Mouse (Mus musculus) thymus, postnatal 36 days (tissue): ENCODE measurements around the gene Runx3.
A peak's percentile ranks its signal among the peaks of the same experiment; 100 is the strongest.

ENCODE experiments used
- DNase-seq, 2 experiments: peaks; one replicate each; pipeline ENCODE4 v3.0.0; 2022; ENCODE audit warnings: mixed read lengths in 2 of 2

Gene Runx3

GRCm38 (mm10) chr4:135151988-135152594 lies 31.6 kb downstream of the Runx3 start:
- DNase-seq = peak; percentile 65 to 76

DNA sequence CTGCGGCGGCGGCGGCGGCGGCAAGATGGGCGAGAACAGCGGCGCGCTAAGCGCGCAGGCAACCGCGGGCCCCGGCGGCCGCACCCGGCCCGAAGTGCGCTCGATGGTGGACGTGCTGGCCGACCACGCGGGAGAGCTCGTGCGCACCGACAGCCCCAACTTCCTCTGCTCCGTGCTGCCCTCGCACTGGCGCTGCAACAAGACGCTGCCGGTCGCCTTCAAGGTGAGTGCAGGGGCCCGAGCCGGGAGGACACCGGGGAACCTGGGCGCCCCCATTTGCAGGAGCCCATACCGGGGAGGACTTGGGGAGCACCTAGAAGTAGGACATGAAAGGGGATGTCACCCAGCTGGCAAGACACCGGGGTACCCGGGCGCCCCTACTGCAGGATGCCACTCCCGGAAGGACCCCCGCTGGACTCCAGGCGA lies 32.4 kb downstream of the Runx3 start:
- peak; percentile 67 to 72 for DNase-seq

DNA sequence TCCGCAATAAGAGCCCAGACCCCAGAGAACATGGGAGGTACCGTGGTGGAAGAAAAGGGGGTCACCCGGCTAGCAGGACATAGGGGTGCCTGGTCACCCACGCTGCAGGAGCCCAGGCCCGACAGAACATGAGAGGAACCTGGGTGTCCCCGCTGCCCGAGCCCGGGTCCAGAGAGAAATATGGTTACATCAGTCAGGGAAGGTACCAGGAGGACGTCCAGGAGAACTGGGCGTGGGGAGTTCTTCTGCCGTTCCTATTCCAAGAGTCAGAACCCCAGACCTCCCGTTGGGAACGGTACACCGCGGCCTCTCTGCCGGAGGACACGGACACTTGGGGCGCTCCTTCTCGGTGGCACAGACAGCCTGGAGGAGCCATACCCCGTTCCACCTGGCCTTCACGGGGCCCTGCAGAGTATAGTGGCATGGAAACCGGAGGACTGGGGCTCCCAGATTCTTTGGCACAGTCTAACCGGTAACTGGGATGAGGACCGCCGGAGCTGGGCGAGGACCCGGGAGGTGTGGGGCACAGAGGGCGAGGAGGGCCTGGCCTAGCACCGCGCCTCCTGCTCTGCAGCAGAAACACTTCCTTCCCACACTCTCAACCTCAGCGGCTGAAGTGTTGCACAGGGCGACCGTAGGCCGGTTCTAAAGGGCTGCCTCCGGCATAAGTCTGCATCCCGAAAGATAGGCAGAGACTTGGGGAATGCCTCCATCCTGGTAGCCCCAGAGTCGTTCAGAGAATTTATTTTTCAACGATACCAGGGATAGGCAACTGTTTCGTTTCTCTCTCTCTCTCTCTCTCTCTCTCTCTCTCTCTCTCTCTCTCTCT lies 33.0 kb downstream of the Runx3 start:
- peak; percentile 67 to 68 for DNase-seq

- DNase-seq = peak; percentile 35 to 44
These were observed 33.9 kb downstream of the Runx3 start for GRCm38 (mm10) chr4:135154089-135154949.

- DNase-seq = no peak
These were observed 34.8 kb downstream of the Runx3 start for GRCm38 (mm10) chr4:135155106-135155800.

- no peak for DNase-seq
These were observed 35.5 kb downstream of the Runx3 start for GRCm38 (mm10) chr4:135155805-135156469.

GRCm38 (mm10) chr4:135156531-135156930 lies 36.1 kb downstream of the Runx3 start:
- DNase-seq = no peak

DNA sequence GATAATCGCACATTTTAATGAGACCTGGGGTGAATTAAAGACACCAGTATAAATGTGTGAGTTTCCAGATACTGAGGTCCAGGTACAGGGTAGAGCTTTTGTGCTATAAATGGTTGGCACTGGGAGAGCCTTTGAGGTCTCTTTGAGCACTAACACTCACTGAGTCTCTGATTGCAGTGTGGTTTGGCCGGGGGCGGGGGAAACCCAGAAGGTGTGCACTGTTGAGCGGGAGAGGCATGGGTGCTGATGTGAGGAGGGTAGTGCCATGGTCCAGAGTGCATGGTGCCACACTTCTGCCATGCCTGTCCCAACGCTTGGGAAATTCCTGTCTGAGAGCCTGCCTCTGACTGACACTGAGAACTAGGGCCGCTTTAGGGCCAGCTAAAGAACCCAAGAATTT lies 36.9 kb downstream of the Runx3 start:
- DNase-seq = peak; percentile 51 to 55

GRCm38 (mm10) chr4:135158724-135159409 lies 38.4 kb downstream of the Runx3 start:
- peak; percentile 23 to 54 for DNase-seq

- DNase-seq = no peak
These were observed 39.2 kb downstream of the Runx3 start for GRCm38 (mm10) chr4:135159663-135160062.

- DNase-seq = no peak
These were observed 39.7 kb downstream of the Runx3 start for GRCm38 (mm10) chr4:135160168-135160567.

DNA sequence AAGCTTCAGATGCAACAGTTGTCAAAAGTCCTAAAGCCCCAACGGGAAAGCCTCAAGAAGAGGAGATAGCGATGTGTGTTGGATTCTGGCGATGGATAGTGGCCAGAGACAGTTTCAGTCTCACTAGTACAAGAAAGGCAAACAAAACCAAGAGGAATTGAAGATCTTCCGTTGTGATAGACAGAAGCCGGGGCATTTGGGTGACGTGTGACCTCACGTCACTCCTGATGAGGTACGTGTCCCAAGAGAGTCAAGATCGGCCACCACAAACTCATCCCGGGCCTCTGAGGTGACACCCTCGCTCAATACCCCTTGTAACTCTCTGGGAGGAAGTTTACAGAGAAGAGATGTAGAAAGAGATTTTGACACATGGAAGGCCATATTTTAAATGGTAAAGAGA lies 41.0 kb downstream of the Runx3 start:
- DNase-seq = no peak

- DNase-seq = peak; percentile 44 to 71
These were observed 45.3 kb downstream of the Runx3 start for GRCm38 (mm10) chr4:135165761-135166160.

- no peak for DNase-seq
These were observed 46.2 kb downstream of the Runx3 start for GRCm38 (mm10) chr4:135166413-135167225.

DNA sequence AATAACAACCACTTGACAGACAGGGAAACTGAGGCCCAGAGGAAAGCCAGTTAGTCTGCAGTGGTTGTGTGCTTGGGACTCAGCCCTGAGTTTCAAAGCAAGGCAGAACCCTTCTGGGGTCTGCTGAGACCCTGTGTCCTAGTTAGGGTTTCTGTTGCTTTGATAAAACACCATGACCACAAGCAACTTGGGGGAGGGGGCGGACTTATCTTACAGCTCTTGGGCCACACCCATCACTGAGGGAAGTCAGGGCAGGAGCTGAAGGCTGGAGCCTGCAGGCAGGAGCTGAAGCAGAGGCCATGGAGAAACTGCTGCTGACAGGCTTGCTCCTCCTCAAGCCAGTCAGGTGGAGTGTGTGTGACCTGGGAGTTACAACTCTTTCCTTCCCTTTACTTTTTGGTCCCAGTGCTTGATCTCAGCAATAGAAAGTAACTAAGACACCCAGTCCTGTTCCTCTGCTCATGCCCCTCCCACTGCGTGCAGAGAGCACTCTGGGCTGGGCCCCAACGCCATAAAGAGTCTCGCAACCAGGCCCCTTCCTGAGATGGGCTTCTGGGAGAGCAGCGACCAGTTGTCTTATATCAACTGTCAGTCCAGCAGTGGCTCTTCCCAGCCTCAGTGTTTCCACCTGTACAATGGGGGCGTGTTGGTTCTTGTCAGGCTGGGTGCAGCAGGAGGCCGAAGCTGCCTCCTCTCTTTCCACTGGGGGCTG lies 47.5 kb downstream of the Runx3 start:
- no peak for DNase-seq

DNA sequence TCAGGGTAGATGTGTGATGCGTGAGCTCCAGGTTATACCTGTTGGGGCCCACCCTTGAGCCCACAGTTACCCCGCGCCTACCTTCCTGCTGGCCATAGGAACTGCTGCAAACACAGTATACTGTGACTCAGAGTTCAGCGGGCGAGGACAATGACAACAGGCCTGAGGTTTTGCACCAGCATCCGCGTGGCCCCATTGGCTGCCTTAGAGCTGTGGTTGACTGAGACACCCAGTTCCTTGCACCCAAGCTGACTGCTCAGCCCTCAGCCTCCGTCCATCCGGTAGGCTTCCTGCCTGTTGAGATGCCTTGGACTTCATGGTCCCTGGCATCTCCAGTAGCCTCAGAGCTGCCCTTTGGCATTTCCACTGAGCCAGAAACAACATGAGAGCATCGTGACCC lies 48.6 kb downstream of the Runx3 start:
- DNase-seq = no peak

DNA sequence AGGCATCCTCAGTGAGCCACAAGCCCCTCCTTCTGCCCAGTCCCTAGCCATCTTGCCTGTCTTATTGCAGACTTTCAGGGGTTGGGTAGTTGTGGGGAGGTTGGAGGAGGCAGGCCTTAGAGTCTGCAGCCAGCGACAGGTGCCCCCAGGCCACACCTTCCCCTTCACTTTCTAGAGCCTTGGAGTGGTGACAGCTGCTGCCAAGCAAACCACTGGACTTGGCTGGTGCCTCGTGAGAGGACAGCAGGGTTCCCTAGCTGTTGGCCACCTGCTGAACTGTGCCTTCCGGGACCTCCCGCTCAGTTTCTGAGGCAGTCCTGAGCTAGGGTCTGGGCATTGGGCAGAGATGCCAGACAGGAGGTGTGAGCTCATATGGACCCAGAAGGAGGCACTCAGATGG lies 49.0 kb downstream of the Runx3 start:
- DNase-seq = no peak

- DNase-seq = no peak
These were observed 50.9 kb downstream of the Runx3 start for GRCm38 (mm10) chr4:135171304-135171875.

DNA sequence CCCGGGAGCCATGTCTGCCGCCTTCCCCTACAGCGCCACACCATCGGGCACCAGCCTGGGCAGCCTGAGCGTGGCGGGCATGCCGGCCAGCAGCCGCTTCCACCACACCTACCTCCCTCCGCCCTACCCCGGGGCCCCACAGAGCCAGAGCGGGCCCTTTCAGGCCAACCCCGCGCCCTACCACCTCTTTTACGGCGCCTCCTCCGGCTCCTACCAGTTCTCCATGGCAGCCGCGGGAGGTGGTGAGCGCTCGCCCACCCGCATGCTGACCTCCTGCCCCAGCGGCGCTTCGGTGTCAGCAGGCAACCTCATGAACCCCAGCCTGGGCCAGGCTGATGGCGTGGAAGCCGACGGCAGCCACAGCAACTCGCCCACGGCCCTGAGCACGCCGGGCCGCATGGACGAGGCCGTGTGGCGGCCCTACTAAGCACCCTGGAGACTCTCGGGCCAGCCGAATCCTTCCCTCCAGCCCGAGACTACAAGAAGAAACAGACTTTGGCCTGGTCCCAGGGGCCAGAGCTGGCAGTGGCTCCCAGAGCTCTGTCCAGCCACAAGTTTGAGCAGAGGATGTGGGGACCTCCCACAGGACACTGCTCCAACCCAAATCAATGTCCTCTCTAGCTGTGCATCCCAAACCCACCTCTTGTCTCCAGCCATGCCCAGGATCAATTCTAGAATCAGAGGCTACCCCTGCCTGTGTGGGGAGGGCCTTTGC lies 55.1 kb downstream of the Runx3 start:
- DNase-seq = no peak
